Mouse (Mus musculus) heart, postnatal 0 days (tissue): ENCODE measurements around the gene Timm13. TPM values are rescaled to one million over a fixed set of nuclear protein-coding genes. Genes with fewer than 3 reads are reported as not detected.

Experiments used
- ATAC-seq: fragments of 200-750 bp; cut with Nextera tagmentation; 2 replicates; pipeline ENCODE4 v1.8.0; 2017; ENCODE audit warnings: low read depth, moderate number of reproducible peaks, moderate library complexity; ENCODE audit not compliant: insufficient read depth
- DNase-seq: peaks from one replicate; pipeline ENCODE4 v3.0.0-alpha.2; 2016; ENCODE audit warnings: low spot score
- H3K27ac ChIP-seq: fragments of 300-500 bp; sonication (generic); 2 replicates; pipeline ENCODE4 v1.5.1; 2014; ENCODE audit warnings: low read depth, mild to moderate bottlenecking
- H3K27me3 ChIP-seq: fragments of 300-500 bp; sonication (generic); 2 replicates; pipeline ENCODE4 v1.6.1; 2014; ENCODE audit warnings: low read length, mixed read lengths; ENCODE audit not compliant: control insufficient read depth, insufficient read depth
- H3K36me3 ChIP-seq: fragments of 300-500 bp; sonication (generic); replicated peaks from 2 replicates; pipeline ENCODE4 v1.6.1; 2014; ENCODE audit warnings: low read length, mixed read lengths; ENCODE audit not compliant: control insufficient read depth, insufficient read depth
- H3K4me1 ChIP-seq: fragments of 300-500 bp; sonication (generic); 2 replicates; pipeline ENCODE4 v1.6.1; 2014; ENCODE audit warnings: antibody characterized with exemption; ENCODE audit not compliant: control insufficient read depth, insufficient read depth
- H3K4me2 ChIP-seq: fragments of 300-500 bp; sonication (generic); 2 replicates; pipeline ENCODE4 v1.6.1; 2014; ENCODE audit warnings: low read depth, mild to moderate bottlenecking, low read length, moderate library complexity
- H3K4me3 ChIP-seq: fragments of 300-500 bp; sonication (generic); 2 replicates; pipeline ENCODE4 v1.5.1; 2014; ENCODE audit warnings: low read depth, low read length
- H3K9ac ChIP-seq: fragments of 300-500 bp; sonication (generic); replicated peaks from 2 replicates; pipeline ENCODE4 v1.6.1; 2014; ENCODE audit warnings: low read depth, low read length, mixed read lengths
- H3K9me3 ChIP-seq: fragments of 300-500 bp; sonication (generic); replicated peaks from 2 replicates; pipeline ENCODE4 v1.6.1; 2016; ENCODE audit warnings: low read length; ENCODE audit not compliant: control insufficient read depth
- CTCF ChIP-seq: IDR thresholded peaks from 2 replicates; pipeline ENCODE4 v1.5.1; 2016; ENCODE audit warnings: antibody characterized with exemption, control low read depth, low read depth
- EP300 ChIP-seq: IDR thresholded peaks from 2 replicates; pipeline ENCODE4 v1.6.1; 2016; ENCODE audit warnings: antibody characterized with exemption, low read depth
- WGBS: fragments of 180-500 bp; shearing (Covaris S2); extraction: QIAGEN DNeasy Blood & Tissue Kit; methylation state at CpG from one replicate; pipeline ENCODE4 v1.1.7; 2014; 5-methylcytosine and 5-hydroxymethylcytosine counted together
- polyA plus RNA-seq: library from polyadenylated mRNA; unstranded; fragments of >200 nt; fragmentation: Nextera tagmentation; extraction: Ambion mirVana; gene quantifications from 2 replicates; pipeline ENCODE4 v1.2.1, GENCODE M21; 2015
- total RNA-seq: library from RNA; depleted of rRNA; stranded (reverse); fragments of >200 nt; gene quantifications from 2 replicates; pipeline ENCODE4 v1.2.3, GENCODE M21; 2014; ENCODE audit warnings: low replicate concordance

Timm13 gene
- total and polyA plus RNA-seq, 2 experiments from 2014 or later, result 256 to 355 TPM

DNA sequence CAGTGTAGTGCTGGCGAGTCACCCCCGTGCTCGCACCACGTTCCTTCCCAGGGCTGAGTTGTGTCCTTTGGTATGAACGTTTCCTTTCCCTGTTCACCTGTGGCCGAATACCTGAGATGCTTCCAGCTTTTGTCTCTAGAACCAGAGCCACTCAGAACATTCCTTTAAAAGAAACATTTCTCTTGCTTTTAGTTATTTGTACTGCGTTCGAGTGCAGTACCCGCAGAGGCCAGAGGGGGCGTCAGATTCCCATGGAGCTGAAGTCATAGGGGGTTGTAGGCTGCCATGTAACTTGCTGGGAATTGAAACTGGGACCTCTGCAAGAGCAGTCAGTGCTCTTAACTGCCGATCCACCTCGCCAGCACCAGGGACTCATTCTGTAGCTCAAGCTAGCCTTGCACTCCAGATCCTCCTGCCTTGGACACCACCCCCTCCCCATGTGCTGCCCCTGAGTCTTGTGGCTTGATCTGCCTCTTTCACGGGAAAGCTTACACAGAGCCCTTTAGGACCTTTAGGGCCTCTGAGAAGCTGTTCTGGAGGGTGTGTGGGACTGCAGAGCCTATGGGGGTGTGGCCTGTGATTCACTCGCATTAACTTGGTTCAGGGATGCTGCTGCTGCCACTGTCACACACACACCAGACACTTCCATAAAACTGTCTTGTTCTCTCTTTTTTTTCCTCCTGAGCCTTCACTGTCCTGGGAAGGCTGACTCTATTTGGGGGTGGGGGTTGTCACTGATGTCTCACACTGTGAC lies 46.1 kb upstream of the Timm13 start:
- peak overlapping the region; percentile 66; the same call in 1 of the 2 replicates for H3K27ac ChIP-seq
- ATAC-seq (no peak; the same call in 1 of the 2 replicates), DNase-seq (no peak)
- no peaks in the 10 kb centered on the region for H3K27me3 ChIP-seq
- no peaks in the 10 kb centered on the region for H3K9me3 ChIP-seq
- no peaks in the 10 kb centered on the region for H3K36me3 ChIP-seq
- no peak overlapping the region for H3K4me2 ChIP-seq
- H3K4me1 ChIP-seq, result peaks cover 40% of the 10 kb centered on the region
- H3K4me3 ChIP-seq, result no peak overlapping the region
- no peak overlapping the region for H3K9ac ChIP-seq
- TF ChIP-seq EP300 (no peak), CTCF (peak; percentile 17; the same call in 1 of the 2 replicates)
- WGBS, result 66% methylated on average over 14 of the region's 14 CpGs

DNA sequence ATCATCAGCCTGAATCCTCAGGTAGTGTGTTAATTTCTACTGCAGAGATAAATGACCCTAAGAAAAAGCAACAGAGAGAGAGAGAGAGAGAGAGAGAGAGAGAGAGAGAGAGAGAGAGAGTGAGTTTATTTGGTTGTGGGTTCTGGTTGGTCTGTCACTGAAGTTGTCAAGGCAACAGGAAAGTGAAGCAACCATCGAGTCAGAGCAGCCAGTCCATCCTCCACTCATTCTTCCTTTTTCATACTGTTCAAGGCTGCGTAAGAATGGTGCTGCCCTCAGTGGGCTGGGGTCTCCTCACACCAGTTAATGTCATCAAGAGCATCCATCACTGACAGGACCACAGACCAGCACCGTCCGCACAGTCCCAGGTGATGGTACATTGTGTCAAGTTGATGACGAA lies 43.5 kb upstream of the Timm13 start:
- TF ChIP-seq EP300 (no peak), CTCF (no peak)
- H3K9ac ChIP-seq, result no peak overlapping the region
- WGBS, result 87% methylated on average over 5 of the region's 5 CpGs
- no peak for ATAC-seq
- no peaks in the 10 kb centered on the region for H3K9me3 ChIP-seq
- H3K27me3 ChIP-seq, result no peaks in the 10 kb centered on the region
- no peak for DNase-seq
- no peak overlapping the region for H3K4me3 ChIP-seq
- H3K4me1 ChIP-seq, result peaks cover 63% of the 10 kb centered on the region
- H3K36me3 ChIP-seq, result no peaks in the 10 kb centered on the region
- no peak overlapping the region for H3K4me2 ChIP-seq
- no peak overlapping the region for H3K27ac ChIP-seq

DNA sequence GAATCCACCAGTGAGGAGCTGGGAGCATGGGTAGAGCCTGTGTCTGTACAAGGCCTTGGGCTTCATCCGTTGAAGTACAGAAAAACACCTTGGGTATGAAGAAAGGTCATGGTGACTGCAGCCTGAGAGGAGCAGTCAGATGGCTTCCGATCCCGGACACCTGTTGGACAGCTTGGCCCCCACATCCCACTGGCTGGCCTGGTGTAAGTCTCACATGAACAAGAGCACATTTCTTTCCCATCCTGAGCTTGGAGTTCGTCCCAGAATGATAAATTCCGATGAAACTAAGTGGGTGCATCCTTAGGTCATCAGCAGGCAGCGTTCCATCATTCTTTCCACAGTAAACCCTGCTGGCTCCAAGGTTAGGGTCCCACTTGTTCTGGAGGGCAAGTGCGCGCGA lies 42.9 kb upstream of the Timm13 start:
- no peak overlapping the region for H3K4me3 ChIP-seq
- no peaks in the 10 kb centered on the region for H3K9me3 ChIP-seq
- H3K27ac ChIP-seq, result no peak overlapping the region
- H3K27me3 ChIP-seq, result no peaks in the 10 kb centered on the region
- H3K4me2 ChIP-seq, result no peak overlapping the region
- ATAC-seq (no peak), DNase-seq (peak; percentile 41)
- H3K36me3 ChIP-seq, result no peaks in the 10 kb centered on the region
- WGBS, result 38% methylated on average over 9 of the region's 9 CpGs
- peaks cover 64% of the 10 kb centered on the region for H3K4me1 ChIP-seq
- H3K9ac ChIP-seq, result no peak overlapping the region
- TF ChIP-seq CTCF (no peak), EP300 (no peak)

DNA sequence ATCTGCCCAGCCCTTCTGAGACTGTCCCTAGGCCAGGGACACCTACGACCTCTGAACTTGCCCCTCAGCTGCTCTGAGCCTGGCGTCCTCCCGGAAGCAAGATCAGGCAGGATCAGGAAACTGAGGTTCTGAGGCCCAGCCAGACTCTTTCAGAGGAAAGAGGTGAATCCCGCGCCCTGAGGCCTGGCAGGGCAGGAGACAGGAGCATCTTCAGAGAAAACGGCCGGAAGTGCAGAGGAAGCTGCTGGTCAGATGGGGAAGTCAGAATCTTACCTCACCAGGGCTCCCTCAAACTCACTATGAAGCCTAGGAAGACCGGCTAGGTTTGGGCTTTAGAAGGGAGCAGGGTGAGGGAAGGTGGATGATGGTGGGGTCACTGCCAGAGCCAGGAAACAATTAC lies 42.1 kb upstream of the Timm13 start:
- ATAC-seq, result no peak
- H3K27me3 ChIP-seq, result no peaks in the 10 kb centered on the region
- no peaks in the 10 kb centered on the region for H3K36me3 ChIP-seq
- no peaks in the 10 kb centered on the region for H3K9me3 ChIP-seq
- WGBS, result 61% methylated on average over 8 of the region's 8 CpGs
- TF ChIP-seq EP300 (no peak), CTCF (no peak)
- no peak overlapping the region for H3K4me3 ChIP-seq
- H3K27ac ChIP-seq, result no peak overlapping the region
- H3K4me2 ChIP-seq, result no peak overlapping the region
- H3K4me1 ChIP-seq, result peaks cover 65% of the 10 kb centered on the region
- no peak overlapping the region for H3K9ac ChIP-seq
- DNase-seq, result no peak

DNA sequence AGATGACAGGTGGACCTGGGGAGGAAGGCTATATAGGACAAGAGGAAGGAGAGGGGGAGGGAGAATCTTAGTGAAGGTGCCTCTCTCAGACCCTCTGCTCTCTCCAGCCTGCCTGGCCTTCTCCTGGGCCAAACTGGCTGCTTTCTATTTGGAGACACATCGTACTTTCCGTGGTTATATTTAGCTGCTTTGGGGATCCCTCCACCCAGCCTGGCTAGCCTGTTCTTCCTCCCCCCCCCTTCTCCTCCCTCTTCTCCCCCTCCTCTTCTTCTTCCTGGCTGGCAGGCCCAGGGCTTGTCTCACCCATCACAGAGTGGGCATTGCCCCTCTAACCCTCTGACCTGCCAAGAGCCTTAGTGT lies 40.2 kb upstream of the Timm13 start:
- peak overlapping the region; percentile 14; the same call in 1 of the 2 replicates for H3K4me3 ChIP-seq
- peak; percentile 50 for ATAC-seq
- DNase-seq, result peak; percentile 78

More for the DNA sequence above, 40.2 kb upstream of the Timm13 start:
- H3K9me3 ChIP-seq, result no peaks in the 10 kb centered on the region
- H3K9ac ChIP-seq, result no peak overlapping the region
- peak overlapping the region; percentile 60 for H3K4me2 ChIP-seq
- H3K27ac ChIP-seq, result peak overlapping the region; percentile 95
- TF ChIP-seq EP300 (no peak; the same call in 1 of the 2 replicates), CTCF (no peak)
- WGBS, result 0% methylated on average over 2 of the region's 2 CpGs
- H3K27me3 ChIP-seq, result no peaks in the 10 kb centered on the region
- peaks cover 72% of the 10 kb centered on the region for H3K4me1 ChIP-seq
- H3K36me3 ChIP-seq, result no peaks in the 10 kb centered on the region
